Mouse (Mus musculus) hindbrain, embryonic 11.5 days (tissue): ENCODE data around the gene Gm12169. TPM values are rescaled to one million over a fixed set of nuclear protein-coding genes. Genes with fewer than 3 reads are reported as not detected.
"Not testable (repeated sequence)": the region's sequence is repeated elsewhere in the genome, so short reads cannot be mapped to it uniquely, and the experiment has no call there.

ENCODE experiments used
- ATAC-seq: fragments of 200-750 bp; cut with Nextera tagmentation; 2 replicates; pipeline ENCODE4 v1.8.0; 2017; ENCODE audit warnings: mild to moderate bottlenecking, moderate TSS enrichment, moderate library complexity; ENCODE audit not compliant: low FRiP score
- DNase-seq: peaks from one replicate; pipeline ENCODE4 v3.0.0-alpha.2; 2015; ENCODE audit warnings: low spot score
- H3K27ac ChIP-seq: fragments of 300-500 bp; sonication (generic); 2 replicates; pipeline ENCODE4 v1.5.1; 2014; ENCODE audit warnings: mild to moderate bottlenecking, low read depth, low read length
- H3K27me3 ChIP-seq: fragments of 300-500 bp; sonication (generic); 2 replicates; pipeline ENCODE4 v1.6.1; 2014; ENCODE audit warnings: mild to moderate bottlenecking, low read length, moderate library complexity, mixed read lengths; ENCODE audit not compliant: control insufficient read depth, insufficient read depth
- H3K36me3 ChIP-seq: fragments of 300-500 bp; sonication (generic); 2 replicates; pipeline ENCODE4 v1.6.1; 2014; ENCODE audit warnings: mild to moderate bottlenecking, low read length, moderate library complexity, mixed read lengths; ENCODE audit not compliant: control insufficient read depth, insufficient read depth
- H3K4me1 ChIP-seq: fragments of 300-500 bp; sonication (generic); replicated peaks from 2 replicates; pipeline ENCODE4 v1.6.1; 2014; ENCODE audit warnings: low read length, mixed read lengths; ENCODE audit not compliant: control insufficient read depth, insufficient read depth
- H3K4me2 ChIP-seq: fragments of 300-500 bp; sonication (generic); replicated peaks from 2 replicates; pipeline ENCODE4 v1.6.1; 2014; ENCODE audit warnings: mild to moderate bottlenecking, low read depth, low read length
- H3K4me3 ChIP-seq: fragments of 300-500 bp; sonication (generic); 2 replicates; pipeline ENCODE4 v1.5.1; 2014; ENCODE audit warnings: low read depth, low read length
- H3K9ac ChIP-seq: fragments of 300-500 bp; sonication (generic); 2 replicates; pipeline ENCODE4 v1.6.1; 2014; ENCODE audit warnings: low read depth, low read length
- H3K9me3 ChIP-seq: fragments of 300-500 bp; sonication (generic); 2 replicates; pipeline ENCODE4 v1.6.1; 2016; ENCODE audit warnings: low read length; ENCODE audit not compliant: control insufficient read depth
- WGBS: fragments of 180-500 bp; shearing (Covaris S2); extraction: QIAGEN DNeasy Blood & Tissue Kit; methylation state at CpG from one replicate; pipeline ENCODE4 v1.1.7; 2014; 5-methylcytosine and 5-hydroxymethylcytosine counted together
- polyA plus RNA-seq: library from polyadenylated mRNA; unstranded; fragments of >200 nt; fragmentation: Nextera tagmentation; extraction: Ambion mirVana; gene quantifications from 2 replicates; pipeline ENCODE4 v1.2.1, GENCODE M21; 2014

Gene Gm12169
- polyA plus RNA-seq: not detected in 2 replicates

DNA sequence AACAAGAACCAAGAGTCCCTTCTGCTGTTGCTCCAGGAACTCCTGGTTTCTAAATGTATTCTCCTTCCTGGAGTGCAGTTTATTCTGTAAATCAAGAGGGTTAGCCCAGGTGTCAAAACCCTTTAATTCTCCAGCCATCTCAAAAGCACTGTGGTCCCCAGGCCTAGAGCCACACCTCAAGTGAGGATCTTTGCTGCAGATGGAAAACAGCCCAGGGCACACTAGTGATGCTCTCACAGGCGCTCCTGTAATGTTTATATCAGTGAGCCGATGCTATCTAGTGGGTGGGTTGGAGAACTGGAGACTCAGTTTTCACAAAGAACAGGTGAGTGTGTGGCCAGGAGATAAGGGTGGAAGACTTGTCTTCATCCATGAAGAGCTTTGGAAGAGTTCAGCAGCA lies at the start of gene Gm12169:
Gm12169 (plus strand) TSS at position 301 of the 400 bp plus-strand sequence.
- ATAC-seq: no peak
- WGBS: 93% methylated on average over 2 of the region's 2 CpGs

DNA sequence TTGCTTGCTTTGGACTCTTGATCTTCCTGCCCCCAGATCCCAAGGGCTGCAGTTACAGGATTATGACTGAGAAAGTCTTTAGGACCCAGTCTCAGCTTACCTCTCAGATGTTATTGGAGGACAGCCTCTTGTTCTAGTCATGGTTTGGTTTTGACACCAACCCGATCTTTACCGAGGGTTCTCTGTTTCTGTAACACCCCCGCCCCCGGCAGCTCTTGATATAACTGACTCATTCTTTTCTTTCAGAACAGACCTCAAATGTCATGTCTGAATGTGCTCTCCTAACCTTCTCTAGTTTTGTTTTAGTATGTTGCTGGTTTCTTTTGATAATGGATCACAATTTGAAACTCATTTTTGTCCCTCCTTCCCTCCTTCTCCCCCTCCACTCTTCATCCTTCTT lies 49.8 kb upstream of the Gm12169 start:
- Histone ChIP-seq H3K4me1 (no peaks in the 10 kb centered on the region), H3K4me2 (no peak overlapping the region), H3K9ac (no peak overlapping the region), H3K27me3 (no peaks in the 10 kb centered on the region), H3K36me3 (no peaks in the 10 kb centered on the region), H3K27ac (no peak overlapping the region), H3K4me3 (no peak overlapping the region), H3K9me3 (no peaks in the 10 kb centered on the region)
- ATAC-seq: no peak
- DNase-seq: no peak
- 93% methylated on average over 4 of the region's 4 CpGs for WGBS

More for the DNA sequence above, at the start of gene Gm12169:
- Histone ChIP-seq H3K27me3 (no peaks in the 10 kb centered on the region), H3K27ac (no peak within 1 kb of the TSS), H3K4me3 (no peak within 1 kb of the TSS), H3K4me2 (no peak within 1 kb of the TSS), H3K9ac (no peak within 1 kb of the TSS), H3K4me1 (no peaks in the 10 kb centered on the region), H3K36me3 (no peaks in the 10 kb centered on the region), H3K9me3 (no peaks in the 10 kb centered on the region)
- no peak for DNase-seq

DNA sequence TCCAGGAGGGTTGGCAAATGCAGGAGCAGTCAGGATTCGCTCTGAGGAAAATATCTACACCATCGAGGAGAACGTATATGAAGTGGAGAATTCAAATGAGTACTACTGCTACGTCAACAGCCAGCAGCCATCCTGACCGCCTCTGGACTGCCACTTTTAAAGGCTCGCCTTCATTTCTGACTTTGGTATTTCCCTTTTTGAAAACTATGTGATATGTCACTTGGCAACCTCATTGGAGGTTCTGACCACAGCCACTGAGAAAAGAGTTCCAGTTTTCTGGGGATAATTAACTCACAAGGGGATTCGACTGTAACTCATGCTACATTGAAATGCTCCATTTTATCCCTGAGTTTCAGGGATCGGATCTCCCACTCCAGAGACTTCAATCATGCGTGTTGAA lies 44.7 kb upstream of the Gm12169 start:
- ATAC-seq: no peak
- no peak overlapping the region for H3K9ac ChIP-seq
- WGBS: 91% methylated on average over 9 of the region's 9 CpGs
- no peaks in the 10 kb centered on the region for H3K27me3 ChIP-seq
- no peaks in the 10 kb centered on the region for H3K4me1 ChIP-seq
- no peak for DNase-seq
- H3K36me3 ChIP-seq: no peaks in the 10 kb centered on the region
- no peaks in the 10 kb centered on the region for H3K9me3 ChIP-seq
- no peak overlapping the region for H3K4me3 ChIP-seq
- H3K4me2 ChIP-seq: no peak overlapping the region
- H3K27ac ChIP-seq: no peak overlapping the region

DNA sequence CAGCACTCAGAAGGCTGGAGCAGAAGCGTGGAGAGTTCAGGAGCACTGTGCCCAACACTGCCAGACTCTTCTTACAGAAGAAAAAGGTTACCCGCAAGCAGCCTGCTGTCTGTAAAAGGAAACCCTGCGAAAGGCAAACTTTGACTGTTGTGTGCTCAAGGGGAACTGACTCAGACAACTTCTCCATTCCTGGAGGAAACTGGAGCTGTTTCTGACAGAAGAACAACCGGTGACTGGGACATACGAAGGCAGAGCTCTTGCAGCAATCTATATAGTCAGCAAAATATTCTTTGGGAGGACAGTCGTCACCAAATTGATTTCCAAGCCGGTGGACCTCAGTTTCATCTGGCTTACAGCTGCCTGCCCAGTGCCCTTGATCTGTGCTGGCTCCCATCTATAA lies 43.5 kb upstream of the Gm12169 start:
- WGBS: 78% methylated on average over 7 of the region's 7 CpGs
- Histone ChIP-seq H3K27ac (no peak overlapping the region), H3K27me3 (no peaks in the 10 kb centered on the region), H3K4me2 (no peak overlapping the region), H3K4me1 (no peaks in the 10 kb centered on the region), H3K4me3 (no peak overlapping the region), H3K9me3 (no peaks in the 10 kb centered on the region), H3K36me3 (no peaks in the 10 kb centered on the region), H3K9ac (no peak overlapping the region)
- no peak for DNase-seq
- ATAC-seq: no peak

- ATAC-seq (no peak), DNase-seq (no peak)
- Histone ChIP-seq H3K4me1 (no peaks in the 10 kb centered on the region), H3K27me3 (no peaks in the 10 kb centered on the region), H3K27ac (no peak overlapping the region), H3K9ac (no peak overlapping the region), H3K4me3 (no peak overlapping the region), H3K4me2 (no peak overlapping the region), H3K36me3 (no peaks in the 10 kb centered on the region), H3K9me3 (no peaks in the 10 kb centered on the region)
- 10% methylated on average over 1 of the region's 1 CpGs for WGBS
These were observed 35.8 kb upstream of the Gm12169 start for GRCm38 (mm10) chr11:46488231-46488630.

DNA sequence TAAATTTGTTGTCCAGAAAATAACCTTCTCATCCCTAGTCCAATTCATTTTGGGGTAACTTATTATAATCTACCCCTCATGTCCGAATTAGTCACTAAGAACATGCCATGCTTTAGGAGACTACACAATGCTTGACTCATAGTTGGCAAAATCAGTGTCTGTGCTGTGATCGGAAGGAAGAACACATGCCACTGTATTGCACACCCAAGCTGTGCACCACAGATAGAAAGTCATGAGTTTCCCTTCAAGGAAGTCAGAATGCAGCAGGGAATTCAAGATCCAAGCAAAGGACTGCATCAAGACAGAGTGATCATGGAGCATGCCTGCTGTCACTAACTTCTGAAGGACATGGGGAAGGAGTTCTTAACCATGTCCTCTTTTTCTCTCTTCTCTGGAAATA lies 35.4 kb upstream of the Gm12169 start:
- DNase-seq (no peak), ATAC-seq (no peak)
- H3K9me3 ChIP-seq: no peaks in the 10 kb centered on the region
- no peak overlapping the region for H3K9ac ChIP-seq
- H3K4me2 ChIP-seq: no peak overlapping the region
- no peak overlapping the region for H3K4me3 ChIP-seq
- no peak overlapping the region for H3K27ac ChIP-seq
- no peaks in the 10 kb centered on the region for H3K4me1 ChIP-seq
- whole genome bisulfite sequencing: 78% methylated on average over 2 of the region's 2 CpGs
- no peaks in the 10 kb centered on the region for H3K36me3 ChIP-seq
- H3K27me3 ChIP-seq: no peaks in the 10 kb centered on the region

- 75% methylated on average over 3 of the region's 3 CpGs for WGBS
- DNase-seq: no peak
- H3K4me3 ChIP-seq: no peak overlapping the region
- no peak for ATAC-seq
- no peaks in the 10 kb centered on the region for H3K27me3 ChIP-seq
- no peaks in the 10 kb centered on the region for H3K9me3 ChIP-seq
- H3K4me2 ChIP-seq: no peak overlapping the region
- H3K9ac ChIP-seq: no peak overlapping the region
- no peaks in the 10 kb centered on the region for H3K36me3 ChIP-seq
- H3K27ac ChIP-seq: no peak overlapping the region
- no peaks in the 10 kb centered on the region for H3K4me1 ChIP-seq
These were observed 16.9 kb upstream of the Gm12169 start for GRCm38 (mm10) chr11:46507146-46507545.

DNA sequence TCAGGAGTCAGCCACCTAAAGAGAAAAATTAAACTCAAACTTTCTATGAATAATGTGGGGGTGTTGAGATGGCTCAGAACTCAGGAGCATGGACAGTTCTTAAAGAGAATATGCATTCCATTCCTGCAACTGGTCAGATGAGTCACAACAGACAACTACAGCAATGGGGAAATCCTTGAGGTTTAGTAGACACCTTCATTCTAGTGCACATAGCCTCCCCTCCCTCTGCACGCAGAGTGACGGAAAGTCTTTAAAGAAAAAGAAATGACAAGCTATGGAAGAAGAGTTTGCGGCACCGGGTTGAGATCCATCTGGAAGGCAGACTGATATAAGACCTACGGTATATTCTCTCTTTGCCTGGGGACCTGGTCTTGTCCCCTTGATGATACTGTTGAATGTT lies 14.1 kb upstream of the Gm12169 start:
- no peaks in the 10 kb centered on the region for H3K4me1 ChIP-seq
- DNase-seq (no peak), ATAC-seq (no peak)
- 96% methylated on average over 5 of the region's 5 CpGs for WGBS
- no peak overlapping the region for H3K9ac ChIP-seq
- H3K9me3 ChIP-seq: no peaks in the 10 kb centered on the region
- H3K36me3 ChIP-seq: no peaks in the 10 kb centered on the region
- no peak overlapping the region for H3K4me2 ChIP-seq
- H3K27ac ChIP-seq: no peak overlapping the region
- no peaks in the 10 kb centered on the region for H3K27me3 ChIP-seq
- no peak overlapping the region for H3K4me3 ChIP-seq

- H3K4me1 ChIP-seq, H3K9me3 ChIP-seq, H3K27me3 ChIP-seq, ATAC-seq, H3K4me2 ChIP-seq, H3K27ac ChIP-seq, H3K9ac ChIP-seq, H3K36me3 ChIP-seq, H3K4me3 ChIP-seq, DNase-seq: not testable (repeated sequence)
- WGBS: 87% methylated on average over 5 of the region's 5 CpGs
These were observed 2.7 kb upstream of the Gm12169 start for GRCm38 (mm10) chr11:46521341-46521740.
